Mouse (Mus musculus) lung, postnatal 0 days (tissue): ENCODE data around the gene Negr1. TPM values are rescaled to one million over a fixed set of nuclear protein-coding genes. Genes with fewer than 3 reads are reported as not detected.

Experiments used
- ATAC-seq: fragments of 200-750 bp; cut with Nextera tagmentation; 2 replicates; pipeline ENCODE4 v1.8.0; 2017; ENCODE audit warnings: moderate library complexity
- DNase-seq: peaks from one replicate; pipeline ENCODE4 v3.0.0-alpha.2; 2016; ENCODE audit warnings: low spot score
- H3K27ac ChIP-seq: fragments of 300-500 bp; sonication (generic); 2 replicates; pipeline ENCODE4 v1.5.1; 2014; ENCODE audit warnings: antibody characterized with exemption, mild to moderate bottlenecking, low read length, mixed read lengths
- H3K27me3 ChIP-seq: fragments of 300-500 bp; sonication (generic); replicated peaks from 2 replicates; pipeline ENCODE4 v1.6.1; 2014; ENCODE audit warnings: low read length, mixed read lengths; ENCODE audit not compliant: insufficient read depth
- H3K36me3 ChIP-seq: fragments of 300-500 bp; sonication (generic); 2 replicates; pipeline ENCODE4 v1.6.1; 2014; ENCODE audit warnings: low read length, mixed read lengths; ENCODE audit not compliant: insufficient read depth
- H3K4me1 ChIP-seq: fragments of 300-500 bp; sonication (generic); 2 replicates; pipeline ENCODE4 v1.6.1; 2014; ENCODE audit warnings: antibody characterized with exemption, low read depth, low read length, mixed read lengths; ENCODE audit not compliant: insufficient read depth
- H3K4me2 ChIP-seq: fragments of 300-500 bp; sonication (generic); replicated peaks from 2 replicates; pipeline ENCODE4 v1.6.1; 2014; ENCODE audit warnings: low read depth, mild to moderate bottlenecking, low read length, moderate library complexity, mixed read lengths
- H3K4me3 ChIP-seq: fragments of 300-500 bp; sonication (generic); 2 replicates; pipeline ENCODE4 v1.5.1; 2014; ENCODE audit warnings: low read depth, low read length
- H3K9ac ChIP-seq: fragments of 300-500 bp; sonication (generic); replicated peaks from 2 replicates; pipeline ENCODE4 v1.6.1; 2014; ENCODE audit warnings: low read depth, mild to moderate bottlenecking
- H3K9me3 ChIP-seq: fragments of 300-500 bp; sonication (generic); 2 replicates; pipeline ENCODE4 v1.6.1; 2016; ENCODE audit warnings: low read length, mixed read lengths
- CTCF ChIP-seq: IDR thresholded peaks from 2 replicates; pipeline ENCODE4 v1.5.1; 2016; ENCODE audit warnings: antibody characterized with exemption, mild to moderate bottlenecking
- EP300 ChIP-seq: IDR thresholded peaks from 2 replicates; pipeline ENCODE4 v1.6.1; 2016; ENCODE audit warnings: antibody characterized with exemption, mild to moderate bottlenecking, control low read depth
- WGBS: fragments of 180-500 bp; shearing (Covaris S2); extraction: QIAGEN DNeasy Blood & Tissue Kit; methylation state at CpG from one replicate; pipeline ENCODE4 v1.1.7; 2014; 5-methylcytosine and 5-hydroxymethylcytosine counted together
- polyA plus RNA-seq: library from polyadenylated mRNA; unstranded; fragments of >200 nt; fragmentation: Nextera tagmentation; extraction: Ambion mirVana; gene quantifications from 2 replicates; pipeline ENCODE4 v1.2.1, GENCODE M21; 2015

Negr1 gene
- polyA plus RNA-seq: 1.00 and 1.3 TPM in 2 replicates

DNA sequence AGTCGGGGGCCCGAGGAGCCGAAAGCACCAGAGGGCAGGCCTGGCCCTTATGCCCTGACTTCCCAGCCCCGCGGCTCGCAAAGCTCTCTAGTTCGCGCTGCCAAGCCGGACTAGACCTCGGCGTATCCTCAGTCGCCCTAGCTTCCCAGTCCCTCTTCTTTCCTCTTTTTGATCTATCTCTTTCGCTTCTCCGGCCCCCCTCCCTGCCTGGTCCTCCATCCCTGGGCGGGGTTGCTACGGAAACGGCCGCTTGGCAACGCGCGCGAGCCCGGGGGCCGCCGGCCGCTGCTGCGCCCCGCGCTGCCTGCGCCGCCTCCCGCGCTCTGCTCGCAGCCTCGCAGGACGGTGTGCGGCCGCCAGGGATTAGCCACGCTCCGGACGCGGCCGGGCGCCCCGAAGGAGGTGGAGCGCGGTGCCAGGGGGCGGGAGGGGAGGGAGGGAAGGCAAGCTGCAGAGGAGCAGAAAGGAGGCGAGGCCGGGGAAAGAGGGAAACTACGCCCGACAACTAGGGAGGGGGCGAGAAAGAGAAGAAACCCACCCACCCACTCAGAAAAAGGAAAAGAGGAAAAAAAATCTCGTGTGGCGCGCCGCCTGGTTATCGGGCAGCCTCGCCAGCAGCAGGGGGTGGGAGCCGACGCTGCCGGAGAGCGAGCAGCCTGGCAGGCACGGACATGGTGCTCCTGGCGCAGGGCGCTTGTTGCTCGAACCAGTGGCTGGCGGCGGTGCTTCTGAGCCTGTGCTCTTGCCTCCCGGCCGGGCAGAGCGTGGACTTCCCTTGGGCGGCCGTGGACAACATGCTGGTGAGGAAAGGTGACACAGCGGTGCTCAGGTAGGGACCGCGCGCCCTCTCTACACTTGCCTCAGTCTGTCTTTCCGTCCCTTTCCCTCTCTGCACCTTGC is at the start of gene Negr1:
Gene Negr1 (plus strand): TSS at position 271 of the 900 bp plus-strand sequence.
- TF ChIP-seq EP300 (no peak), CTCF (peak; percentile 8; the same call in 1 of the 2 replicates)
- peak; percentile 33 for DNase-seq
- no peaks in the 10 kb centered on the region for H3K4me1 ChIP-seq
- peak within 1 kb of the TSS; percentile 75 for H3K4me2 ChIP-seq
- ATAC-seq: peak; percentile 72
- H3K9ac ChIP-seq: 0 out of 2 replicates have a peak within 1 kb of the TSS, but pooled peaks have one; percentile 5
- H3K27ac ChIP-seq: no peak within 1 kb of the TSS
- no peaks in the 10 kb centered on the region for H3K36me3 ChIP-seq
- peaks cover 17% of the 10 kb centered on the region; the same call in 1 of the 2 replicates for H3K27me3 ChIP-seq
- under 1% methylated on average over 70 of the region's 79 CpGs for WGBS
- peak within 1 kb of the TSS; percentile 54 for H3K4me3 ChIP-seq
- no peaks in the 10 kb centered on the region for H3K9me3 ChIP-seq

DNA sequence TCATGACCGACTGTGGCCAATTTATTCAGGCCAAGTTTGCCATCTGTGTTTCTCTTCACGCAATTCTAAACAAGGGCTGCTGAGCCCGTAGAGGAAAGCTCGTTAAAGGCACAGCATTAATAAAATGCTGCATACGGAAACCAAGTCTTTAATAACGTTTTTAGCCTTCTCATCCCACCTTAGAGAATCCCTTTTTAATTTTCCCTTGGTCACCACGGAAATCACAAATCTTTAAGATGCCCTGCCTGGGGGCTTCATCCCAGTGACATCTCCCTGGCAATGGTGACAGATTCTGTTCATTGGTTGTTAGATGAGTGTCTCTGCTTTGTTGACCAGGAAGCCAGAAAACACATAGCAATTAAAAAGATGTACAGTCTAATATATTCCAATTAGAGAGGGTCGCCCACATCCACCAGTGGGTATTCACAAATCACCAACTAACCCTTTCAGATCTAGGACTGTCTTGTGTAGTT is 35.1 kb upstream of the Negr1 start:
- no peak for ATAC-seq
- Histone ChIP-seq H3K4me3 (no peak overlapping the region), H3K9me3 (no peaks in the 10 kb centered on the region), H3K9ac (no peak overlapping the region), H3K4me2 (no peak overlapping the region), H3K27ac (no peak overlapping the region), H3K4me1 (no peaks in the 10 kb centered on the region), H3K36me3 (no peaks in the 10 kb centered on the region), H3K27me3 (no peaks in the 10 kb centered on the region)
- DNase-seq: no peak
- no peak for TF ChIP-seq CTCF
- 72% methylated on average over 8 of the region's 8 CpGs for WGBS

DNA sequence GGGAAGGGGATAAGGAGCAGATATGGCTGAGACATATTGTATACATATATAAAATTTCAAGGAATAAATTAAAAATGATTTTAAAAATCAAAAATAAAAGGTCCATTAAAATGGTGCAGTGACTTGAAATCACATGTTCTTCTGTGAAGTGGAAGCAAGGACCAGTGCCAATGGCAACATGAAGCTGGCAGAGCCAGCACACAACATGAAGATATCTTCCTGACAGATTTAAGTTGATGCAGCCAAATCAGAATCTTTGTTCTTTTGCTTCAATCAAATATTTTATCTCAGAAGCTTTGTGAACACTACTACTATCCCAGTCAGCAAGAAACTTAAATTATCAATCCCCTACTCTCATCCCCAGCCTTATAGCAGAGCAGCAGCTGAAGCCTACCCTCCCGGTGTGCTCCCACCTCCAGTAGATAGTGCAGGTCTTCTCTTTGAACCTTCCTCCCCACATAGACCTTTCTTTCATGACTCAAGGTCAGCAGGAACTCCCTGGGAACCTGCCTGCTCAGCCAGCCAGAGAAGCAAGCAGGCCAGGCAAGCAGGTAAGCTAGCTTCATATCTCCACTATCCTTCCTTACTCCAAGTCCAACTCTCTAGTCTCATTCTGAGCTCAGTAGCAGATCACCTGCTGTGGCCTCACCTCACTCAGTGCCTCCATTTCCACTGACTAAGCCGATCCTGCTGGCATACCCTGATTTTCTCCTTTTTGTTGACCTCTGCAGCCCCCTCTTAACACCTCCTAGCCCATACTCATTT is 34.2 kb upstream of the Negr1 start:
- no peaks in the 10 kb centered on the region for H3K27me3 ChIP-seq
- ATAC-seq (no peak), DNase-seq (no peak)
- WGBS: 80% methylated on average over 2 of the region's 2 CpGs
- no peak overlapping the region for H3K4me2 ChIP-seq
- H3K4me1 ChIP-seq: no peaks in the 10 kb centered on the region
- H3K9ac ChIP-seq: no peak overlapping the region
- H3K27ac ChIP-seq: no peak overlapping the region
- H3K4me3 ChIP-seq: no peak overlapping the region
- TF ChIP-seq EP300: no peak
- TF ChIP-seq CTCF: no peak
- no peaks in the 10 kb centered on the region for H3K36me3 ChIP-seq
- no peaks in the 10 kb centered on the region for H3K9me3 ChIP-seq

DNA sequence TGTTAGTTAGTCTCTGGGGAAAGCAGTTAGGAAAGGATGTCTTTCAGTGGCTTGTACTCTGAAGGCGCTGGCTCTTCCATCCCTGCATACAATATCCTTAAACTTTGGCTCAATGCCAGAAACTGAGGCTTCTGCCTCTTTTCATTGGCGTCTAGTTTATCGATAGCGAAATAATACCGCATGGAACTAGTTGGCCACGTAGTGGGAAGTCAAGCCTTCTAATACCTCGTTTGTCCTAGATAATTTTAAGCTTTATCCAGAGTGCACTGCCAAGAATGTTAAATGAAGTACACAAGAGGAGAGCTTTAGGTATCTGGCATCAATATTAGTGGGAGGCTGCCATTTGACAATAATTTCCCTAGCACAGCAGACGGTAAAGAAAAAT is 2.2 kb upstream of the Negr1 start:
- H3K4me1 ChIP-seq: no peaks in the 10 kb centered on the region
- no peak for TF ChIP-seq EP300
- TF ChIP-seq CTCF: no peak
- no peak overlapping the region for H3K4me3 ChIP-seq
- H3K4me2 ChIP-seq: no peak overlapping the region
- WGBS: 23% methylated on average over 8 of the region's 8 CpGs
- H3K27ac ChIP-seq: no peak overlapping the region
- no peaks in the 10 kb centered on the region for H3K36me3 ChIP-seq
- DNase-seq (no peak), ATAC-seq (no peak)
- H3K9me3 ChIP-seq: no peaks in the 10 kb centered on the region
- no peak overlapping the region for H3K9ac ChIP-seq
- H3K27me3 ChIP-seq: peaks cover 17% of the 10 kb centered on the region; the same call in 1 of the 2 replicates

DNA sequence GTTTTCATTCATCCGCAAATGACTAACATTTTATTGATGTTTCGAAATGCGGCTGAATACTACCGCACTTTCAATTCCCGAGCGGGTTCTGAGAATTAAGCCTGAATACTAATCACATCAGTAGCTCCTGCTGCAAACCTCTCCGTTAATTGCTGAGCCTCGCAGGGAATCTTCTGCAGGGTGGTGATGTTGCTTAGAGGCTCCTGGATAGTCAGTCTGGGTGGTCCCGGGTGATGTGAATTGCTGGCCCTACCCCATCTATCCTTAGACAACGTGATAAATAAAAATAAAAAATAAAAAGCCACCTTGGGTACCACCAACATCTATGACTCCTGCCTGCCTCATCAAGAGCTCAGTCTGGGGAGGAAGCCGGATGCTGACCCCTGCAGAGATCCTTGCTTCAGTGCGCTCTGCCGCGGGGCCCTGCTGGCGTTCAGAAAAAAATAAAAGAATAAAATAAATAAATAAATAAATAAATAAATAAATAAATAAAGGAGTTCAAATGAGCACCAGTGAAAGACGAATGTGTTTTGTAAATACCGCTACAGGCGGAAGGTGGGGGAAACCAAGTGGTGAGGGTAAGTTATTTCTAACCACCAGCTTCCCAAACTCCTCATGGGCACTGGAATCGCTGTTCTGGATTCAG is 1.6 kb upstream of the Negr1 start:
- no peak for ATAC-seq
- H3K9ac ChIP-seq: no peak overlapping the region

More for the DNA sequence above, 1.6 kb upstream of the Negr1 start:
- no peak for DNase-seq
- H3K4me3 ChIP-seq: 0 out of 2 replicates have a peak overlapping the region, but pooled peaks have one; percentile 44
- no peak overlapping the region for H3K27ac ChIP-seq
- WGBS: 9% methylated on average over 19 of the region's 19 CpGs
- peaks cover 17% of the 10 kb centered on the region; the same call in 1 of the 2 replicates for H3K27me3 ChIP-seq
- no peaks in the 10 kb centered on the region for H3K4me1 ChIP-seq
- H3K9me3 ChIP-seq: no peaks in the 10 kb centered on the region
- TF ChIP-seq EP300: no peak
- no peak for TF ChIP-seq CTCF
- H3K36me3 ChIP-seq: no peaks in the 10 kb centered on the region
- H3K4me2 ChIP-seq: peak overlapping the region; percentile 75
